Mouse (Mus musculus) monocyte, adult 2 months (primary cell): Measurements from ENCODE around the gene Yipf4.
A peak's percentile ranks its signal among the peaks of the same experiment; 100 is the strongest.

ENCODE experiments used
- DNase-seq, 2 experiments: peaks; one replicate each; pipeline ENCODE4 v3.0.0; 2022; ENCODE audit warnings: low spot score in 2 of 2, low read depth in 1 of 2

Yipf4 gene

GRCm38 (mm10) chr17:74522797-74523723, 33.8 kb downstream of the Yipf4 start:
- DNase-seq = no peak

- DNase-seq = no peak
Observed at GRCm38 (mm10) chr17:74526117-74526516, 36.8 kb downstream of the Yipf4 start.

- DNase-seq = no peak
Observed at GRCm38 (mm10) chr17:74526806-74527653, 37.7 kb downstream of the Yipf4 start.

GRCm38 (mm10) chr17:74527729-74528607, 38.7 kb downstream of the Yipf4 start, which contains the start of gene Birc6:
Gene Birc6 (plus strand): TSS chr17:74528295.
- DNase-seq = peak; percentile 100

- DNase-seq = peak in 1 of 2 experiments; percentile 33
Observed at GRCm38 (mm10) chr17:74528648-74529532, 39.6 kb downstream of the Yipf4 start.

- DNase-seq = no peak
Observed at GRCm38 (mm10) chr17:74529533-74529824, 40.2 kb downstream of the Yipf4 start.

- DNase-seq = no peak
Observed at GRCm38 (mm10) chr17:74534971-74535370, 45.7 kb downstream of the Yipf4 start.

- DNase-seq = no peak
Observed at GRCm38 (mm10) chr17:74537526-74537925, 48.2 kb downstream of the Yipf4 start.

GRCm38 (mm10) chr17:74543615-74544014, 54.3 kb downstream of the Yipf4 start:
- DNase-seq = no peak
